Mouse (Mus musculus): ENCODE measurements at regions not wholly inside any gene's neighbourhood (a gene's known extent, or its start where the extent isn't known, plus 50 kb on each side); places are given as distances from the start of the nearest gene placed in this dataset.

GRCm38 (mm10) chr7:70754826-70755225 is 388.3 kb upstream of the Nr2f2 start:
- Histone ChIP-seq H3K4me3 (ENCODE audit: insufficient read depth in 1 of 2, low read depth in 1 of 2, low read length in 2 of 2, poor library complexity in 1 of 2, severe bottlenecking in 1 of 2) (no peak overlapping the region), H3K4me1 (ENCODE audit: control insufficient read depth in 2 of 2, insufficient read depth in 2 of 2, low read length in 2 of 2, poor library complexity in 1 of 2) (no peaks in the 10 kb centered on the region), H3K36me3 (ENCODE audit: control insufficient read depth, insufficient read depth, low read length, poor library complexity, severe bottlenecking) (no peaks in the 10 kb centered on the region), H3K9ac (ENCODE audit: insufficient read depth, low read depth, low read length, poor library complexity, severe bottlenecking) (no peak overlapping the region), H3K9me3 (ENCODE audit: control insufficient read depth, insufficient read depth, low read depth, low read length) (no peaks in the 10 kb centered on the region), H3K27ac (ENCODE audit: insufficient read depth, low read depth, low read length, poor library complexity, severe bottlenecking) (no peak overlapping the region)
- no peak for DNase-seq (ENCODE audit: low read depth, low spot score)
- TF ChIP-seq ZNF384 (IDR thresholded peaks at IDR 0.05; ENCODE audit: low read depth, low read length) (no peak), MAFK (IDR thresholded peaks at IDR 0.05; ENCODE audit: insufficient read depth, low read depth, low read length) (no peak), CHD2 (IDR thresholded peaks at IDR 0.05; ENCODE audit: low read depth, low read length) (no peak)
- in situ Hi-C loops (cut with MboI; ENCODE audit: low sequenced_read_pairs in 2 of 2, unreplicated experiment in 2 of 2) = no loop called here

DNA sequence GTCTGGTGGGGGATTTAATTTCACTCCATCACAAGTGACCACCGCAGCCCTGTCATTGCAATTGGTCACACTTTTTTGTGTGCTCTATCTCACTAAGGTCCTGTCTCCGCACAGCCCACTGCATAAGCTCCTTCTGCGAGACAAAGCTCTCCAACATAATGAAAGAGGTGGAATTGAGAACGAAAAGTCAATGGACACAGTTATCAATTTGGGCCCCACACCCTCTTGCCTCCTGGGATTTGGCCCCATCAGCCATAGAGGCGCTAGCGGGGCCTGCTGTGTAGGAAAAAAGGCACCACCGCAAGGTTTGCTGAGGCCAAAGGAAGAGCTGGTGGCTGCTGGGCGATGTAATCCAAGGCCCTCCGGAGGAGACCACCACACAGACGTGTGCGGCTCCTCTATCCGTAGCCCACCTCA is 386.3 kb upstream of the Nr2f2 start:
- Histone ChIP-seq H3K4me3 (ENCODE audit: insufficient read depth in 1 of 2, low read depth in 1 of 2, low read length in 2 of 2, poor library complexity in 1 of 2, severe bottlenecking in 1 of 2) (no peak overlapping the region), H3K27ac (ENCODE audit: insufficient read depth, low read depth, low read length, poor library complexity, severe bottlenecking) (no peak overlapping the region), H3K9me3 (ENCODE audit: control insufficient read depth, insufficient read depth, low read depth, low read length) (no peaks in the 10 kb centered on the region), H3K4me1 (ENCODE audit: control insufficient read depth in 2 of 2, insufficient read depth in 2 of 2, low read length in 2 of 2, poor library complexity in 1 of 2) (no peaks in the 10 kb centered on the region), H3K36me3 (ENCODE audit: control insufficient read depth, insufficient read depth, low read length, poor library complexity, severe bottlenecking) (no peaks in the 10 kb centered on the region), H3K9ac (ENCODE audit: insufficient read depth, low read depth, low read length, poor library complexity, severe bottlenecking) (no peak overlapping the region)
- in situ Hi-C loops (cut with MboI; ENCODE audit: low sequenced_read_pairs in 2 of 2, unreplicated experiment in 2 of 2) = no loop called here
- TF ChIP-seq MAFK (IDR thresholded peaks at IDR 0.05; ENCODE audit: insufficient read depth, low read depth, low read length) (no peak), ZNF384 (IDR thresholded peaks at IDR 0.05; ENCODE audit: low read depth, low read length) (no peak), ZC3H11A (IDR thresholded peaks at IDR 0.05; ENCODE audit: borderline replicate concordance, low read depth, low read length) (no peak), CHD2 (IDR thresholded peaks at IDR 0.05; ENCODE audit: low read depth, low read length) (no peak), HCFC1 (IDR thresholded peaks at IDR 0.05; ENCODE audit: borderline replicate concordance, insufficient read depth, low read length) (no peak)
- DNase-seq (ENCODE audit: low read depth, low spot score) = no peak

DNA sequence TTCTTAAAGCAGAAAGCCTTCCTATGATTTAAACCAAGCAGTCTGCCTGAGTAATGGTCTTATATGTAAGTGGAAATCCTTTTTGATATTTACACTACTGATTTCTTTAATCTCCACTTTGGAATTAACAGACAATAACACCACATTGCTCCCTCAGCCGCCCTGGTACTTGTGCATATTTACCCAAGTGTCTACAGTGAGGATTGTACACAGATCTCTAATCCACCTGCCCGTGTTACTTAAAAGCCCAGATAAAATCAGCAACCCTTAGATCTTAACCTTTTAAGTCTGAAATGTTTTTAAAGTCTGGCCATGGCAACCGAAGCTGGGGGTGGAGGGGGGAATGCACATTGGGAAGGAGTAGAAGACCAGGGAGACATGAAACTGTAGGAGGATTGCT is 382.3 kb upstream of the Nr2f2 start:
- Histone ChIP-seq H3K36me3 (ENCODE audit: control insufficient read depth, insufficient read depth, low read length, poor library complexity, severe bottlenecking) (no peaks in the 10 kb centered on the region), H3K27ac (ENCODE audit: insufficient read depth, low read depth, low read length, poor library complexity, severe bottlenecking) (no peak overlapping the region), H3K9me3 (ENCODE audit: control insufficient read depth, insufficient read depth, low read depth, low read length) (no peaks in the 10 kb centered on the region), H3K4me3 (ENCODE audit: insufficient read depth in 1 of 2, low read depth in 1 of 2, low read length in 2 of 2, poor library complexity in 1 of 2, severe bottlenecking in 1 of 2) (no peak overlapping the region), H3K9ac (ENCODE audit: insufficient read depth, low read depth, low read length, poor library complexity, severe bottlenecking) (no peak overlapping the region), H3K4me1 (ENCODE audit: control insufficient read depth in 2 of 2, insufficient read depth in 2 of 2, low read length in 2 of 2, poor library complexity in 1 of 2) (no peaks in the 10 kb centered on the region)
- TF ChIP-seq CHD2 (IDR thresholded peaks at IDR 0.05; ENCODE audit: low read depth, low read length) = no peak
- no peak for TF ChIP-seq ZNF384 (IDR thresholded peaks at IDR 0.05; ENCODE audit: low read depth, low read length)
- TF ChIP-seq MAFK (IDR thresholded peaks at IDR 0.05; ENCODE audit: insufficient read depth, low read depth, low read length) = no peak
- no peak for TF ChIP-seq ZC3H11A (IDR thresholded peaks at IDR 0.05; ENCODE audit: borderline replicate concordance, low read depth, low read length)
- TF ChIP-seq HCFC1 (IDR thresholded peaks at IDR 0.05; ENCODE audit: borderline replicate concordance, insufficient read depth, low read length) = no peak
- in situ Hi-C loops (cut with MboI; ENCODE audit: low sequenced_read_pairs in 2 of 2, unreplicated experiment in 2 of 2) = no loop called here
- DNase-seq (ENCODE audit: low read depth, low spot score) = no peak

DNA sequence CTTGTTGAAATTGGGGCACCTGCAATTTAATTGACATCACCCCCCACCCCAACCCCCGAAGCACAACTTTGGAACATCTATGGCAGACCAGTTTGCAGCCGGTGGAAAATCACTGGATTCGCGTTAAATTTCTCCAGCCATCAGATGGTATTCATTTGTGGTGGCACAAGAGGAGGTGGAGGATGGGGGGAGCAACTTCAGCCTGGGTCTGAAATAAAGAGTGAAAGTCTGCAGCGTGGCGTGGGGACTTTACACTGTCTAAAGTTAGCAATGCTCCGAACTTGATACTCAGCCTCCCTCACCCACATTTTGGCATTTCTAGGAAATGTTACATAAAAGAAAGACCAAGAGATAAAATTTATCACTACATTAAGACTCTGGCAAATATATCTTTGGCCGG is 381.8 kb upstream of the Nr2f2 start:
- Histone ChIP-seq H3K9me3 (ENCODE audit: control insufficient read depth, insufficient read depth, low read depth, low read length) (no peaks in the 10 kb centered on the region), H3K4me1 (ENCODE audit: control insufficient read depth in 2 of 2, insufficient read depth in 2 of 2, low read length in 2 of 2, poor library complexity in 1 of 2) (no peaks in the 10 kb centered on the region), H3K27ac (ENCODE audit: insufficient read depth, low read depth, low read length, poor library complexity, severe bottlenecking) (no peak overlapping the region), H3K4me3 (ENCODE audit: insufficient read depth in 1 of 2, low read depth in 1 of 2, low read length in 2 of 2, poor library complexity in 1 of 2, severe bottlenecking in 1 of 2) (no peak overlapping the region), H3K9ac (ENCODE audit: insufficient read depth, low read depth, low read length, poor library complexity, severe bottlenecking) (no peak overlapping the region), H3K36me3 (ENCODE audit: control insufficient read depth, insufficient read depth, low read length, poor library complexity, severe bottlenecking) (no peaks in the 10 kb centered on the region)
- TF ChIP-seq CHD2 (IDR thresholded peaks at IDR 0.05; ENCODE audit: low read depth, low read length) (no peak), MAFK (IDR thresholded peaks at IDR 0.05; ENCODE audit: insufficient read depth, low read depth, low read length) (no peak)
- in situ Hi-C loops (cut with MboI; ENCODE audit: low sequenced_read_pairs in 2 of 2, unreplicated experiment in 2 of 2) = no loop called here
- DNase-seq (ENCODE audit: low read depth, low spot score) = no peak

- in situ Hi-C loops (cut with MboI; ENCODE audit: low sequenced_read_pairs in 2 of 2, unreplicated experiment in 2 of 2) = no loop called here
- Histone ChIP-seq H3K9me3 (ENCODE audit: control insufficient read depth, insufficient read depth, low read depth, low read length) (no peaks in the 10 kb centered on the region), H3K27ac (ENCODE audit: insufficient read depth, low read depth, low read length, poor library complexity, severe bottlenecking) (no peak overlapping the region), H3K4me1 (ENCODE audit: control insufficient read depth in 2 of 2, insufficient read depth in 2 of 2, low read length in 2 of 2, poor library complexity in 1 of 2) (no peaks in the 10 kb centered on the region), H3K4me3 (ENCODE audit: insufficient read depth in 1 of 2, low read depth in 1 of 2, low read length in 2 of 2, poor library complexity in 1 of 2, severe bottlenecking in 1 of 2) (no peak overlapping the region), H3K9ac (ENCODE audit: insufficient read depth, low read depth, low read length, poor library complexity, severe bottlenecking) (no peak overlapping the region), H3K36me3 (ENCODE audit: control insufficient read depth, insufficient read depth, low read length, poor library complexity, severe bottlenecking) (no peaks in the 10 kb centered on the region)
- TF ChIP-seq ZC3H11A (IDR thresholded peaks at IDR 0.05; ENCODE audit: borderline replicate concordance, low read depth, low read length) (no peak), CHD2 (IDR thresholded peaks at IDR 0.05; ENCODE audit: low read depth, low read length) (no peak)
- DNase-seq (ENCODE audit: low read depth, low spot score) = no peak
Measured at GRCm38 (mm10) chr7:70744296-70744695, 377.8 kb upstream of the Nr2f2 start.
